Mouse (Mus musculus) forebrain, embryonic 14.5 days (tissue): ENCODE measurements around the gene Spaca4. TPM values are rescaled to one million over a fixed set of nuclear protein-coding genes. Genes with fewer than 3 reads are reported as not detected.
A peak's percentile ranks its signal among the peaks of the same experiment; 100 is the strongest.

Experiments
- ATAC-seq: fragments of 200-750 bp; cut with Nextera tagmentation; 2 replicates; pipeline ENCODE4 v1.8.0; 2017; ENCODE audit warnings: mild to moderate bottlenecking, moderate library complexity
- DNase-seq: peaks from one replicate; pipeline ENCODE4 v3.0.0-alpha.2; 2015; ENCODE audit warnings: low spot score
- H3K27ac ChIP-seq: fragments of 300-500 bp; sonication (generic); 2 replicates; pipeline ENCODE4 v1.5.1; 2014; ENCODE audit warnings: low read depth, mild to moderate bottlenecking, control low read depth, low read length, moderate library complexity
- H3K27me3 ChIP-seq: fragments of 300-500 bp; sonication (generic); replicated peaks from 2 replicates; pipeline ENCODE4 v1.6.1; 2014; ENCODE audit warnings: low read length, control low read depth, mixed read lengths; ENCODE audit not compliant: control insufficient read depth, insufficient read depth
- H3K36me3 ChIP-seq: fragments of 300-500 bp; sonication (generic); 2 replicates; pipeline ENCODE4 v1.6.1; 2014; ENCODE audit warnings: low read length, control low read depth; ENCODE audit not compliant: control insufficient read depth, insufficient read depth
- H3K4me1 ChIP-seq: fragments of 300-500 bp; sonication (generic); 2 replicates; pipeline ENCODE4 v1.6.1; 2014; ENCODE audit warnings: antibody characterized with exemption, low read length, control low read depth; ENCODE audit not compliant: control insufficient read depth, insufficient read depth
- H3K4me2 ChIP-seq: fragments of 300-500 bp; sonication (generic); 2 replicates; pipeline ENCODE4 v1.6.1; 2014; ENCODE audit warnings: mild to moderate bottlenecking, control low read depth, low read length
- H3K4me3 ChIP-seq: fragments of 300-500 bp; sonication (generic); 2 replicates; pipeline ENCODE4 v1.5.1; 2014; ENCODE audit warnings: low read depth, low read length, control low read depth
- H3K9ac ChIP-seq: fragments of 300-500 bp; sonication (generic); 2 replicates; pipeline ENCODE4 v1.6.1; 2014; ENCODE audit warnings: mild to moderate bottlenecking, low read length, control low read depth, moderate library complexity
- H3K9me3 ChIP-seq: fragments of 300-500 bp; sonication (generic); replicated peaks from 2 replicates; pipeline ENCODE4 v1.6.1; 2016; ENCODE audit warnings: low read length, control low read depth, mixed read lengths; ENCODE audit not compliant: control insufficient read depth
- WGBS: fragments of 180-500 bp; shearing (Covaris S2); extraction: QIAGEN DNeasy Blood & Tissue Kit; methylation state at CpG from one replicate; pipeline ENCODE4 v1.1.7; 2014; 5-methylcytosine and 5-hydroxymethylcytosine counted together
- polyA plus RNA-seq: library from polyadenylated mRNA; unstranded; fragments of >200 nt; fragmentation: Nextera tagmentation; extraction: Ambion mirVana; gene quantifications from 2 replicates; pipeline ENCODE4 v1.2.1, GENCODE M21; 2014

The Spaca4 gene
- polyA plus RNA-seq, 1 experiment from 2014 or later, result not detected

GRCm38 (mm10) chr7:45755703-45756102 is 30.1 kb upstream of the Spaca4 start:
- ATAC-seq (no peak), DNase-seq (no peak)
- H3K36me3 ChIP-seq, result no peaks in the 10 kb centered on the region
- H3K27ac ChIP-seq, result no peak overlapping the region
- no peak overlapping the region for H3K4me3 ChIP-seq
- no peaks in the 10 kb centered on the region for H3K4me1 ChIP-seq
- no peaks in the 10 kb centered on the region for H3K9me3 ChIP-seq
- no peak overlapping the region for H3K4me2 ChIP-seq
- H3K27me3 ChIP-seq, result peaks cover 16% of the 10 kb centered on the region; the same call in 1 of the 2 replicates
- no peak overlapping the region for H3K9ac ChIP-seq
- 52% methylated on average over 6 of the region's 6 CpGs for WGBS

- Histone ChIP-seq H3K9me3 (no peaks in the 10 kb centered on the region), H3K4me2 (no peak overlapping the region)
- 87% methylated on average over 9 of the region's 9 CpGs for WGBS
These were observed 24.5 kb upstream of the Spaca4 start for GRCm38 (mm10) chr7:45750162-45750561.

GRCm38 (mm10) chr7:45749401-45749800 is 23.8 kb upstream of the Spaca4 start:
- H3K9ac ChIP-seq, result no peak overlapping the region
- no peak for ATAC-seq
- 56% methylated on average over 10 of the region's 10 CpGs for WGBS

More at GRCm38 (mm10) chr7:45750162-45750561, 24.5 kb upstream of the Spaca4 start:
- no peak overlapping the region for H3K4me3 ChIP-seq
- H3K27me3 ChIP-seq, result no peaks in the 10 kb centered on the region
- no peak overlapping the region for H3K9ac ChIP-seq
- DNase-seq (no peak), ATAC-seq (no peak)
- no peaks in the 10 kb centered on the region for H3K36me3 ChIP-seq
- H3K27ac ChIP-seq, result no peak overlapping the region
- no peaks in the 10 kb centered on the region for H3K4me1 ChIP-seq

GRCm38 (mm10) chr7:45748110-45748509 is 22.5 kb upstream of the Spaca4 start:
- Histone ChIP-seq H3K36me3 (no peaks in the 10 kb centered on the region), H3K27me3 (no peaks in the 10 kb centered on the region), H3K9me3 (no peaks in the 10 kb centered on the region), H3K9ac (no peak overlapping the region), H3K4me3 (no peak overlapping the region), H3K4me2 (no peak overlapping the region), H3K27ac (no peak overlapping the region), H3K4me1 (no peaks in the 10 kb centered on the region)
- WGBS, result 89% methylated on average over 7 of the region's 7 CpGs
- DNase-seq, result no peak
- ATAC-seq, result no peak

More at GRCm38 (mm10) chr7:45749401-45749800, 23.8 kb upstream of the Spaca4 start:
- no peak for DNase-seq
- Histone ChIP-seq H3K4me1 (no peaks in the 10 kb centered on the region), H3K27me3 (no peaks in the 10 kb centered on the region), H3K9me3 (no peaks in the 10 kb centered on the region), H3K4me2 (no peak overlapping the region), H3K27ac (no peak overlapping the region), H3K4me3 (no peak overlapping the region), H3K36me3 (no peaks in the 10 kb centered on the region)

GRCm38 (mm10) chr7:45747450-45747849 is 21.8 kb upstream of the Spaca4 start:
- Histone ChIP-seq H3K4me2 (no peak overlapping the region), H3K4me1 (no peaks in the 10 kb centered on the region), H3K9me3 (no peaks in the 10 kb centered on the region), H3K9ac (no peak overlapping the region), H3K36me3 (no peaks in the 10 kb centered on the region), H3K4me3 (no peak overlapping the region), H3K27ac (no peak overlapping the region), H3K27me3 (no peaks in the 10 kb centered on the region)
- 82% methylated on average over 5 of the region's 5 CpGs for WGBS
- DNase-seq, result no peak
- ATAC-seq, result no peak

GRCm38 (mm10) chr7:45746518-45746917 is 20.9 kb upstream of the Spaca4 start:
- H3K36me3 ChIP-seq, result no peaks in the 10 kb centered on the region
- H3K9ac ChIP-seq, result no peak overlapping the region
- no peak overlapping the region for H3K27ac ChIP-seq
- H3K9me3 ChIP-seq, result no peaks in the 10 kb centered on the region
- no peak overlapping the region for H3K4me2 ChIP-seq
- H3K4me1 ChIP-seq, result no peaks in the 10 kb centered on the region
- no peaks in the 10 kb centered on the region for H3K27me3 ChIP-seq
- no peak for DNase-seq
- 66% methylated on average over 6 of the region's 6 CpGs for WGBS
- no peak for ATAC-seq
- H3K4me3 ChIP-seq, result no peak overlapping the region

- DNase-seq (peak; percentile 44), ATAC-seq (no peak)
- no peak overlapping the region for H3K4me2 ChIP-seq
- H3K4me3 ChIP-seq, result no peak overlapping the region
- H3K9me3 ChIP-seq, result no peaks in the 10 kb centered on the region
- no peaks in the 10 kb centered on the region for H3K4me1 ChIP-seq
- no peak overlapping the region for H3K9ac ChIP-seq
- H3K36me3 ChIP-seq, result no peaks in the 10 kb centered on the region
- 31% methylated on average over 2 of the region's 2 CpGs for WGBS
- no peak overlapping the region for H3K27ac ChIP-seq
- no peaks in the 10 kb centered on the region for H3K27me3 ChIP-seq
These were observed 18.8 kb upstream of the Spaca4 start for GRCm38 (mm10) chr7:45744387-45744786.

GRCm38 (mm10) chr7:45742338-45742737 is 16.7 kb upstream of the Spaca4 start:
- ATAC-seq (no peak), DNase-seq (no peak)
- no peaks in the 10 kb centered on the region for H3K36me3 ChIP-seq
- H3K27ac ChIP-seq, result no peak overlapping the region
- H3K9ac ChIP-seq, result no peak overlapping the region
- WGBS, result 37% methylated on average over 19 of the region's 19 CpGs
- no peaks in the 10 kb centered on the region for H3K27me3 ChIP-seq
- no peak overlapping the region for H3K4me2 ChIP-seq
- no peaks in the 10 kb centered on the region for H3K9me3 ChIP-seq
- no peaks in the 10 kb centered on the region for H3K4me1 ChIP-seq
- no peak overlapping the region for H3K4me3 ChIP-seq

- ATAC-seq (no peak), DNase-seq (no peak)
- Histone ChIP-seq H3K9ac (no peak overlapping the region), H3K27me3 (no peaks in the 10 kb centered on the region), H3K4me2 (no peak overlapping the region), H3K9me3 (no peaks in the 10 kb centered on the region), H3K4me3 (no peak overlapping the region), H3K36me3 (no peaks in the 10 kb centered on the region), H3K4me1 (no peaks in the 10 kb centered on the region), H3K27ac (no peak overlapping the region)
- WGBS, result 36% methylated on average over 11 of the region's 11 CpGs
These were observed 16.2 kb upstream of the Spaca4 start for GRCm38 (mm10) chr7:45741777-45742176.
